Mouse (Mus musculus) B cell, adult 2 months (primary cell): ENCODE data around the gene Exosc1.
"Not testable (repeated sequence)": the region's sequence is repeated elsewhere in the genome, so short reads cannot be mapped to it uniquely, and the experiment has no call there.

Experiments used
- DNase-seq, 2 experiments: peaks; one replicate each; pipeline ENCODE4 v3.0.0; 2022

The Exosc1 gene

DNA sequence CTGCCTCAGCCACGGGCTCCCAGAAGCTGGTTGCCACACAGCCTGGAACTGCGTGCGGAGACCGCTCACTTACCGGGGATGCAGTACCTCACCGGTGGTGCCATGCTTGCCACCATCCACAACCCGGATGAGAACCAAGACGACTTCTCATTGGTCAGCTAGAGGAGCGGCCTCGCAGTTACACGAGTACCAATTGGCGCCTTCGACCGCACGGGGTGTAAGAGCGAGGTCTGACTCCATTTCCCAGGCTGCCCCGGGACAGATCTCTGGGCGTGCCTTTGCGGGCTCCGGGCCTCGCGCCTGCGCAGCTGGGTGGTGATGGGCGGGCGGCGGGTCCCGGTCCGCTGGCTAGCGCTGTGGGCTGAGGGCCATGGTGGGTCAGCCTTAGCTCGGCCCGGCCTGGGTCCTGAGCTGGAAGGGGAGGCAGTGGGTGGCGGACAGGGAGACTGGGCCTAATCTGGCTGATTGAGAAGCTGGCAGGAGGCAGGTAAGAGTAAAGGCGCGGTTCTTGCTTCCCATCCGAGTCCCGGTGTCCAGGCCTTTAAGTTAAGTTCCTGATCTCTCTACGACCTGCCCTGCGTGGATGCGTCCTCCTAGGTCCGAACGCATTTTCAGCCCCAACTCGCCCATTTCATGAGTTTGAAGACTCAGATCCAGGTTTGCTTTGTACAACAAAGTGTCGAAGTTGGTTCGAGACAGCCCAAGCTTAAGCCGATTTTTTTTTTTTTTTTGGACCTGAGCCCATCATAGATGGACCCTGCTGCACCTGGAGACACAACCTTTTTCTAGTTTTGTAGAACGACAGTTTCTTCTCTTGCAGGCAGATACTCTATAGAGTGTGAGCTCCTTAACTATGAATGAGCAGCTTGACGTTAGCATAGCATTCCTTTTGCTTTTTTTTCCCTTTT, at the start of gene Exosc1, which contains the start of gene Zdhhc16:
Gene Exosc1 (minus strand): TSS at position 245 of the 908 bp plus-strand sequence.
Gene Zdhhc16 (plus strand): TSS at position 302 of the 908 bp plus-strand sequence.
- peak; percentile 96 for DNase-seq

DNA sequence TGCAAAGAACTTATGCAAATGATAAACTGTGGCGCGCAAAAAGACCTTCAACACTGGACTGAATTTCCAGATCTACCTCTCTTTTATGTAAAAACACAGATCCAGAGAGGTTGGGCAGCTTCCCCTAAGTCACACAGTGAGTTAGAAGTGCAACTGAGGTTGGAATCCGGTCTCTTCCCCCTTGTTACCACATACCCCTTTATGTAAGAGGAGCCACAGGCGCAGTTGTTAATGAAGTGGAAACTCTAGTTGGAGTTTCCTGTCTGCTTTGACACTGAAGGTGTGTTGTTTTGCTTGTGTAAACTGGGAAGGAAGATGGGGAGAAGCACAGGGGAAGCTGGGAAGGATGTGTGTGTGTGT, 49.5 kb upstream of the Exosc1 start:
- DNase-seq, result peak; percentile 13 to 19

DNA sequence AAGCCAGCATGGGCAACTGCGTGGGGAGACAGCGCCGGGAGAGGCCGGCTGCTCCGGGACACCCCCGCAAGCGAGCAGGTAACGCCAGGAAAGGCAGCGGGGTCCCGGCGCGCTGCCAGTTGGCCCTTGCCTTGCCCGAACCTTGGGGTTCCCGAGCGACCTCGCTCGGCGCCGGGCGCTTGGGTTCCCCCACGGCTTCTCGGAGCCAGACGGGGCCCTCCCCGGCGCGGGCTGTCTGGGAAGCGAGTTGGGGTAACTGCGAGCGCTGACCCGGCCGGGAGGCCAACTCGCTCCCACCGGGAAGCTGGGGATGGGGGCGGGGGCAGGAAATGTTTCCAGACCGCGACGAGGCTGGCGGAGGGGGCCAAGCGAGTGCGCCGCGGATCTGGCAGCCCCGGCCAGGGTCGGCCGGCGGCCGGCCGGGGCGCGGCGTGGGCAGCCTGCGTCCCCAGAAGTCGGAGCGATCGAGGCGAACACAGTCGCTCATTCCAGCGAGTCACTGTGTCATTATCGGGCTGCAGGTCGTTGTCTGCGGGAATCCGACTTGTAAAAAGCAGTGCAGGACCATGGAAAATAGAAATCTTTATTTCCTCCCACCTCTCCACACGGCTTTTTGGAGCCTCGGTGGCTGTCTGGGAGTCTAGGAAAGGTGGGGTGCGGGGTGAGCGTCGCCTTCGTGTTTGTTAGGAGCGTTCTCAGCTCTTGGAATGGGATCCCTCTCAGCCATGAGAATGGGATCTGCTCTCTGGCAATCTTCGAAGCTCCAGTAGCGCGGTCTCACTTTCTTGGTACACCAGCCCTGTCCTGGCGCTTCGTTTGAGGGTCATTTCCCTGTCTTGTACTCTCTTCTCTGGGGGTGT, 48.9 kb upstream of the Exosc1 start:
- DNase-seq, result peak in 1 of 2 experiments; percentile 8

DNA sequence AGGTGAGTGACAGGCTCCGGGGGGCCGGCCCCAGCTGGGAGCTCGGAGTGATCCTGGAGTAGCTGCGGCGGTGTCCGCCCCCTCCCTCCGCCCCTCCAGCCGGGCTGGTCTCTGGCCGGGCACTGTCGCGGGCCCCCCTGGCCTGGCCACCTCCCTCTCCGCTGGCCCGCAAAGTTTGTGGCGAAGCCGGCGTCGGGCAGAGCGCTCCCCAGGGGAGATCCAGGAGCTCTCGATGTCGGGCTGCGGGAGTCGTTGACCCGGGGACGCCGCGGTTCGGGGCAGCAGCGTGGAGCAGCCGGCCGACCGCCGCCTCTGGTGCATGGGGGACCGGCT, 48.3 kb upstream of the Exosc1 start, which contains the start of gene Ubtd1:
Gene Ubtd1 (plus strand): TSS at position 169 of the 333 bp plus-strand sequence.
- DNase-seq, result no peak

DNA sequence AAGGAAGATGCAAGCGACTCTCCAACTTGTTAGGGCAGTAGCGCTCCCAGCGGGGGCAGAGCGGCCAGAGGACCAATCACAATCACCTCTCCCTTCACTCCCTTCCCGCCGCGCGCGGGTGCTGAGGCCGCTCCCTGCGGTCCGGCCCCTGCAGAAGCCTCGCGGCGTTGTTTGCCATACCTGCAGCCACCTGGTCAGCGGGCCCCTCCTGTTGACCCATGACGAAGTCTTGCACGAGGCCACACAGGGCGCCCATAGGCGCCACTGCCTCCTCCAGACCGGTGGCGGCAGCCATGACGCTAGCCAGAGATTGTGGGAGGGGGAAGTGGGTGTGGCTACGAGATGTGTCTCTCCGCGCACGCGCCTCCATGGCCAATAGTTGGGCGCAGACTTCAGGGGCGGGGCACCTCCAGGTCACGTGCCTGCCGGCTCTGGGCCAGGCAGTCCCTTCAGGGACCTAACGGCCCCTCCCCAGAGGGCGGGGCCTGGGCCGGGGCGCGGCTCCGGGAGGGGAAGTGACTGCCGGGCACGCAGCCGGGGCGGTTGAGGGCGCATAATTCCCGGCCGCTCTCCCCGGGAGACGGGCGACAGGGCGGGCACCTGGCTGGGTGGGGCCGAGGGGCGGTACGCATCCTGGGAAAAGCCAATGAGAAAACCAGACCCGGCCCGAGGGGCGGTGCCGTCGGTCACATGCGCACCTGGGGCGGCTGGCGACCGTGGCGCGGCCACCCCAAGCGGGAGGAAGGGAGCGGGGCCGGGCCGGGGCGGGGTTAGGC, 47.8 kb upstream of the Exosc1 start, which contains the start of gene Mms19:
Gene Mms19 (minus strand): TSS at position 339 of the 776 bp plus-strand sequence.
- DNase-seq, result peak; percentile 99

DNA sequence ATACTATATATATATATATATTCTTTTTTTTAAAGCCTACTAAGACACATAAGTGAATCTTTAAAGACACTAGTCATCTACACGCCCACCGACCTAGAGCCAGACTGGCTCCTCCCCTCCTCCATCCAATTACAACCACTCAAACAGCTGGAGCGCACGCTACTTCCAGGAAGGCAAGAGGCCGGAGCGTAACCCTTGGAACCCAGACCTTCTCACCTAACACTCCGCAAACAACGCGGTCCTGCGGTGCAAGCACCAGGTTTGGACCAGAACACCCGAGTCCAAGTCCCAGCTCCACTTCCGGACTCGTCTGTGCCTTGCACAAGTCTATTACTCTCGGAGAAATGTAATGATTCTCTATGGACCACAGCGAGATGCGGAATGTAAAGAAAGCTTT, 47.2 kb upstream of the Exosc1 start:
- no peak for DNase-seq

DNA sequence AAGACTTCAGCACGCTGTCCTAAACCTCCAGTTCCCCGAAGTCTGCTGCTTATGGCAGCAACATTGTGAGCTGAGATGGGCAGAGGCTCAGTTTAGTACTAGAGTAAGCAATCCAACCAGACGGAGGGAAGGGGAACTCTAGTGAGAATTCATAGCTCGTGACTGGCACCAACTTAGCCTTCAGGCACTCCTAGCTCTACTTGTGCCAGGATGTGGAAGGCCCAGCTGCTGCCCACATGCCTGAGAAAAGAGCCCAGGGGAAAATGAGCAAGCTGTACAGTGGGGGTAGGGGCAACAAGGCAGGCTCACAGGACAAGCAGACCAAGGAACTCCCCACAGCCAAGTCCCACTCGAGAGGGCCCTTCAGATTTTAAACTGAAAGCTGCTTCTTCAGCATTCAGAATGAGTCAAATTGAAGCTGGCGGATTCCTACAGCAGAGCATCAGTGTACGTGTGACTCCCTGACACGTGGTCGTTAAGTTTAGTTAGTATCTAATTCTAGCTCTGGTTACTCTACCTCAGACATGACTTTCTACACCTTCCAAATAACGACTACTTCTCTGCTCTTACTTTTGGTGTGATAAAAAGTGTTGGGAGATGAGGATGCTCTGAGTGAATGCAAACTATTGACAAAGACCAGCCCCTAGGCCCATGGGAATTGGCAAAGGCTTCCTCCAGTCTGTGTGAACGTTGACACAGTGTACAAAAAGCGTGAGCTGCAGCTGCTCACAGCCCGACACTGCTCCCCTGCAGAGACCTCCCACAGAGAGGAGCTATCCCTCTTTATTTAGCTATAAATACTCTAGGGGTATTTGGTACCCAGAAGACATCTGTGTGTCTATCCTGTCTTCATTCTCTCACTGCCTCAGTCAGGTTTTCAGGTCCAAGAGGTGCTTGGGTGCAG, 40.9 kb upstream of the Exosc1 start:
- DNase-seq, result no peak

DNA sequence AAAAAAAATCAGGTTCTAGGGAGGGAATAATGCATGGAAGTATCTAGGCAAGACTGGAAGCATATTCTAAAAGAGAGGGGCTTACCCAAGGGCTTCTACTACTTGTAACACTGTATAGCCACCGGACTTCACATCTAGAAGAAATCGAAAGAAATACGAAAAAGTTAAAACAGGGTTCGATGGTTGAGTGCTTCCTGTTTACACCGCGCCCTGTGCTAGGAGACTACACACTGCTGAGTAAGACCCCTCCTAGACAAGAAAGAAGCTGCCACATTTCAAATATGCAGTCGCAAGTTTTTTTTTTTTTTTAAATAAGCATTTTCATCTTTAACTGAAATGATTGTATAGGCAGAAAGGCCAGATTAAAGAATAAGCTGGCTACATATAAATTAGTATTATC, 36.4 kb upstream of the Exosc1 start:
- DNase-seq, result no peak

DNA sequence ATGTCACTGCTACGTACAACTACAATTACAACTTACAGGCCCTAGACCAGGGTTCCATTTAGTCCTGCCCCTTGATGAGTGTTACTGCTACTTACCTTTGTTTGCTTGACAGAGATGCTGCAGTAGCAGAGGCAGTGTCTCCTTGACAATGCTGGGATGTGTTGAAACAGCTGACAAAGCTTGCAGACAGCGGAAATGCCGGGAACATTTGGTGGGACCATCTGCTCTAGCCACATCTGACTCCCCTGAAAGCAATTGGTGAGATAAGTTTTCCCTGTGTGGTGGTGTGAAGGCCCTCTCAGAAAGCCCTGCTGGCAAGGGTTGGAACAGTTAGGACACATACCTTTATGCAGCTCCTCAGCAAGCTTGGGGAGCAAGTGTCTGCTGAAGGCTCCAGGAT, 20.4 kb upstream of the Exosc1 start:
- DNase-seq, result no peak

DNA sequence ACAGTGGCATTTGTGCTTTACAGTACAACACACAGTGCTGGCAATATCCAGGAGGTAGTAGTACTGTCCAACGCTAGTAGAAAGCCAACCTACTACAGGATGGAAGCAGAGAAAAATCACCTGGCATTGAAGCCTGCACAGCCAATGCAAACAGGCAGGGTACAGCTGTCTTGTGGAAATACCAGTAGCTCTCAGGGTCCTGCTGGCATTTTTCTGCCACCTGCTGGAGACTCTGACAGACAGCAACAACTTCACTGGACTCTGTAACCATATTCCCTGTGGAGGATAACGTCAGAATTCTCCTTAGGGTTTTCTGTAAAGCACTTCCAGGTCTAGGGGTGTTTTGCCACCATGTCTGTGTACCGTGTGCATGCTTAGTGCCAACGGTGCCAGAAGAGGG, 19.1 kb upstream of the Exosc1 start:
- DNase-seq, result no peak

DNA sequence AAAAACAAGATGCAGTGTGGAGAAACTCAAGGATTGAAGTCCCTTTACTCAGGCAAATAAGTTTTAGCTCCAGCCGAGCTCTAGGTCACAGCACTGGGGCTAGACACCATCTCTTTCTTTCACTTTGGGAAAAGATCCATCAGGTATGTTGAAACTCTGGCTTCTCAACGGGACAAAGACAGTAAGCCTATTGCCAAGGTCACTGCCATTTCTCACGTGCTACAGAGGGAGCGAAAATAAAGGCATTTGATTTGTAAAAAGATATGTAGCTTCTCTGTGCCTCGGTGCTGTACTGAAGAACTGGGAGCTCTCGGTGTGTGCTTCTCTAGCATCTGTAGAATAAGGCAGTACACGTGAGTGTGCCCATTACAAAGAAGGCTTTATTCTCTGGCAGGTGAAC, 10.6 kb upstream of the Exosc1 start:
- no peak for DNase-seq

DNA sequence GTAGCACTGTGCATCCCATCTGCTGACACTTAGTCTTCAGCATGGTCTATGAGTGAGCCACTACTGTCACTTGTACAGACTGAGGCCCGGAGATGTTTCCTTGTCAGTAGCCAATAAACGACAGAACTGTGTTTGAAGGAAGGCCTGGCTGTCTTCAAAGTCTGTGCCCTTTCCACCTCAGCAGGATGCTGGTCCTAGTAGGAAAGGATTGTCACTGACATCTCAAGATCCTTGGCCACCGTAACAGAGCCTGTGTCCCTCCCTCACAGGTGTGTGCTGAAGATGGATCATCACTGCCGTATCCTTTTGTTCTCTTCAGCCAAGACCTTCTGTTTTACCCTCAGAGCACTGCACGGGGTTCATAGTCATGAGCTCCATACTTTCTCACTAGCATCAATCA, 5.3 kb upstream of the Exosc1 start:
- DNase-seq, result no peak

DNA sequence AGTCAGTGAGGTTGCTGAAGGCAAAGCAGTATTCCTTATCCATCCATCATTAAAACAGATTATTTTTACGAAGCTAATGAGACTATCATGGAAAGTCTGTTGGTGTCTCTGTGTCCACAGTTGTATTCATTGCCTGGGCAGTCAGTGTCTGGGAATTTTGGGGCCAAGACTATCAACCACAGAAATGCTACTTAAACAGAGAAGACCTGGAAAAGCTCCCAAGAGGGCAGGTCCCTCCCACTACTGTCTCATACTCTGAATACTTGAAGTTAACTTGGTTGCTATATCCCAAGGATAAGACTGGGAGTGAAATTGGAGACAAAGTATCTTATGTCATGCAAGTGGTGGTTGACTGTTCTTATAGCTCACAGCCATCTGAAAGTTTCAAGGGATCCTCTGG, 2.7 kb upstream of the Exosc1 start:
- no peak for DNase-seq

DNA sequence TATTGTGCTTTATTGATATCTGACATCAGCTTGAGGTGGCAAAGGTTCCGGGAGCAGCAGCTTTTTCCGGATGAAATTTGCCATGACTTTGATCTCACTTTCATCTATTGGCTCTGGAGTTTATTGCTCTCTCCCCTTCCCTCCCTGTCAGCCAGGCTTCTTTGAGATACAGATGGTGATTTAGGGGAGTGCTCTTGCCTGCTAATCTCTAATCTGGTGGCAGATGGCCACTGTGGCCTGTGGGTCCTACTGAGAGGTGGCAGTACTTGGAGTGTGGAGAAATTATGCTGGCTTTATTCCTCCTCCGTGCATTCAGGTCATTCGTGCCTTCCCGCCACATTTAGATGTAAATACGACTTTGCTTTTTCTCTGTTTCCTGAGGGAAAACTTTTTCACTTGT, 901 bp upstream of the Exosc1 start:
- DNase-seq, result no peak

DNA sequence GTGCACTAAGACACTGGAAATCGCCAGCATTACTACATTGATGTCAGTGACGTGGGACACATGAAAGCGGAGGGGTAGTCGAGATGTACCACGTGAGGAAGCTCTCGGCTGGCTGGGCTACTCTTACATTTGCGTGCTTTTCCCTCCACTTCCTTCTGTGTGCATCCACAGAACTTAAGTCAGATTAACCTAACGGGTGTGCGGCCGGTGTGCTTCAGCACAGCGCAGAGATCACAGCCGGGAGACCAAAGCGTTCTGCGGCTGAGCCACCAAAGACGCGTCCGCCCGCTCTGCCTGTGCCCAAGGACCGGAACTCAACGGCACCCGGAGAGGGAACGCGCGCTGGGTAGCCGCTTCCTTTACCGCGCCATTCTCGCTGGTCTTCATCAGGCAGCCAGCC, 537 bp downstream of the Exosc1 start:
- DNase-seq, result no peak

DNA sequence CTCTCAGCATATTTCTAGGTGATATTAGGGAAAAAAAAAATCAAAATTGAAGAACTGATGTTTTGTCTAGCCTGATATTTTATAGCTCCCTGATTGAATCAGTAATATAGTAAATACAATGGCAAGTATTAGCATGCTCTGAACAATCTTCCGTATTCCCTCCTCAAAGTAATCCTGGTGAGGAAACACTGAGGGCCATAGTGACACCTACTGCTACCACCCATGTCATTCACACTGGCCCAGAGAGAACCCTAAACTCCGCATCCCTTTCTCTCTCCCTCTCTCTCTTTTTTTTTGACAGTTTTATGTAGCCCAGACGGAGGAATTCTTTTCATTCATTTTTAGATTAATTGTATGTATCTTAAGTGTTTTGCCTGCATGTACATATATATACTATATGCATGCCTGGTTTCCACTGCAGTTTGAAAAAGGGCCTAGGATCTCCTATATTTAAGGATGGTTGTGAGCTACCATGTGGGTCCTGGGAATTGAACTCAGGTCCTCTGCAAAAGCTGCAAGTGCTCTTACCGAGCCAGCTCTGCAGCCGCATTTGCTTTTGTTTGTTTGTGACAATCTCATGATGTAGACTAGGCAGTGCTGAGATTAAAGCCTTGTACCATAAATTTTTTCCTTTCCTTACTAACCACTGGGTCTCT, 12.7 kb downstream of the Exosc1 start:
- DNase-seq, result no peak

DNA sequence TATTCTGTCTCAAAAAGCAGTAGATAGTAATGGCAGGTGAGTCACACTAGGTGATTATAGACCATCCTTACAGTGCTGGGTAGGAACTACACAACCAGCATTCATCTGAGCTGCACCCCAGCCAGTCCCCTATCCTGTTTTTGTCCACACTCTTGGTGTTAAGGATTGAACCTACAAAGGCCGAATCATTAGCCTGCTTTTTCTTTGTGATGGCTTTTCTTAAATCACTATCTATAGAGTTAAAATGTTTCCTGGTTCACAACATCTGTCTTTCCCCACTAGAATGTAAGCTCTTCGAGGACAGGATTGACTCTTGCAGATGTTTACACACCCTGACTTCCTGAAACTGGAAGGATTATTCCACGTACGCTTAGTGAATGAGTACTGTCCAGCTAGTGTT, 13.8 kb downstream of the Exosc1 start:
- no peak for DNase-seq

DNA sequence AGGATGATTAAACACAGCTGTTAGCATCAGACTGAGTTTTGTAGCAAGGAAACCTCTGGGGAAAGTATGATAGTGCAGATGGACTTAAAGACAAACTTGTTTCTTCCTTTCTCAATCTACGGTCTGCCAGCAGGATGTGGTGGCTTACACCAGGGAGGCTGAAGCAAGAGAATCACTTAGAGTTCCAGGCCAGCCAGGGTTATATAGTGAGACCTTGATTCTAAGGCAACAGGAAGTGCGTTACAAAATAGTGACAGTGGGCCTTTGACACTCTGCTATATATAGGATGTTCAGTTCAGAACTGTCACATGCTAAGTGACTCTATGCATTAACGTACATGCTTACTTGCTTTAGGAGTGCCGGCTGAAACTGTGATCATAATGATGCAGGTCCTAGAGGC, 16.4 kb downstream of the Exosc1 start:
- no peak for DNase-seq

DNA sequence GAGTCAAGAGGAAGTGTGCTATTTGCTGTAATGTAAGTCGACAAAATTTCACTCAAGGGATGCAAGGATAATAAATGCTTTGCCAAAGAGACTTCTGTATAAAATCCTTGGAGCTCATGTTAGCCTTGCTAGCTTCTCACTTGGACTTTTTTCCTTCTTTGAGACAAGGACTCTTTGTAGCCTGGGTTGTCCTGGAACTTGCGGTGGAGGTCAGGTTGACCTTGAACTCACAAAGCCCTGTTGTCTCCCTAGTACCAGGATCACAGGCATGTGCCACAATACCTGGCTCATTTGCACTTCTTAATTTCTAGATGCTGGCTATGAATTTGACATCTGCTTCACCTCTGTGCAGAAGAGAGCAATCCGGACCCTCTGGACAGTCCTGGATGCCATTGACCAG, 17.9 kb downstream of the Exosc1 start:
- DNase-seq, result no peak

DNA sequence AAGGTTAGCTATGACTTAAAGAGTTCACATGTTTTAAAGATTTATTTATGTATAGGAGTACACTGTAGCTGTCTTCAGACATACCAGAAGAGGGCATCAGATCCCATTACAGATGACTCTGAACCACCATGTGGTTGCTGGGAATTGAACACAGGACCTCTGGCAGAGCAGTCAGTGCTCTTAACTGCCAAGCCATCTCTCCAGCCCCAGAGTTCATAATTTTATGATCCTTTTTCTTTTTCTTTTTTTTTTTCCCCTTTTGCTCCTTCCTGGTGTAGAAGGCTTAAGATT, 18.7 kb downstream of the Exosc1 start:
- DNase-seq, result not testable (repeated sequence)

DNA sequence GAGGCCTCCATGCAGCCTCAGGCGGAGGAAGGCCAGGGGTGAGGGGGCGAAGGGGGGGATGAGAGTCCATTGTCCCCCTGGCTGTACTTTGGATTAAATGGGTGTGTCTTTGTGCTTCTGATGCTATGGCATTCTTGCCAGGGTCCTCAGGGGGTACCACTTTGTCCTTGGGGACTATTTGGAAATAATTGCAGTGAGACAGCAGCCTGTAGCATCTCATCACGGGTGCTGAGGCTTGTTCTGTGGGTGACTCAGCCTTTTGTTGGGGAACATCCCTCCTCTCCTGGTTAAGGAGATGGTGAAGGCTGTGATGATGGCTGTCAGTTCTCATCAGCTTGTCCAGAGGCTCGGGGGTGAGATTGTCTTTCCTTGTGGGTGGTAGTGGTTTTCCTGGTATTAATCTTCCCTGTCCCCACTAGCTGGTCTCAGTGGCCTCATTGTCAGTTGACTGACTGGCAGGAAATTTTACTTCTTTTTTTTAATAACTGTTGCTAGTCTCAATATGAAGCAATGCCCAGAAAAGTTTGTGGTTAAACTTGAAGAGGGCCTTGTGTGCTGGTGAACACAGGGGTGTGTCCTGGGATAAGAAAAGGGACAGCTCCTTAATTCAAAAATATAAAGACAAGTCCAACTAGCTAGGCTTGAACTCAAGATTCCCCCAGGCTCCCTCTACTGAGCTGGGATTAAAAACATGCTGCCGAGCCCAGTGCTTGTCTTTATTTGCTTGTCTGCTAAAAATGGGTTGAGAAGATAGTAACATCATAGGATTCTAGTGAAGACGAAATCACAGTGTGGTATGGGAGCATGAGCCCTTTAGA, 19.2 kb downstream of the Exosc1 start:
- no peak for DNase-seq
